Mouse (Mus musculus): ENCODE measurements at regions not wholly inside any gene's neighbourhood (a gene's known extent, or its start where the extent isn't known, plus 50 kb on each side); places are given as distances from the start of the nearest gene placed in this dataset.

DNA sequence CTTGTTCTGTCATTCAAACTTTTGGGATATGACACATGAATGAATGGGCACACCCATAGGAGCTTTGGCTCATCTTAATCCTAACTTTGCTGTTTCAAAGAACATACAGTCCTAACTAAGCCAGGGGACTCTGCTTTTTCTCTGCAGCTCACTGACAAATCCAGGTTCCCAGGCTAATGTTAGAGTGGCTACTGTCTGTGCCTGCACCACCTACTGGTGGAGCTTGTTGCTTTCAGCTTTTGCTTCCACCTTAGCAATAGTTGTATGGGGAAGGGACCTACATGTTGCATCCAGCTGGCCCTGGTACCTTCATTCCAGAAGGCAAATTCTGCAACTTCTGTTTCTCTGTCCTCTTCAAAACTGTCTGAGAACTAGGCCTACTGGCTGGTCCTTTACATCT is 566.8 kb upstream of the Castor2 start:
- TF ChIP-seq GATA1 (IDR thresholded peaks at IDR 0.05; ENCODE audit: borderline replicate concordance, low read length), result no peak
- no peak for TF ChIP-seq FLI1 (IDR thresholded peaks at IDR 0.05; ENCODE audit: low read length)

Measured in megakaryocyte, embryonic 14.5 days (primary cell).